Mouse (Mus musculus) erythroblast, adult 5-6 weeks (primary cell): ENCODE data around the gene Tpi1. TPM values are rescaled to one million over a fixed set of nuclear protein-coding genes. Genes with fewer than 3 reads are reported as not detected.

ENCODE experiments used
- ATAC-seq: replicated peaks from 2 replicates; pipeline ENCODE4 v1.8.0; 2016; ENCODE audit warnings: moderate number of reproducible peaks, mild to moderate bottlenecking, moderate TSS enrichment, inconsistent platforms; ENCODE audit not compliant: poor library complexity, low FRiP score, severe bottlenecking
- total RNA-seq, 2 experiments: library from RNA; stranded (forward) in 1 of 2; stranded (reverse) in 1 of 2; fragments of 150-400 nt in 1 of 2; fragments of 200-764, 138-1000 nt in 1 of 2; gene quantifications; 2 replicates each; pipeline versions ENCODE4 v1.2.3 to v1.2.4; 2015 to 2017; ENCODE audit warnings: low replicate concordance in 2 of 2

Tpi1 gene
- total RNA-seq (2015; ENCODE audit: low replicate concordance) (37.3 and 44.3 TPM in 2 replicates), total RNA-seq (2017; ENCODE audit: low replicate concordance) (30.0 and 31.0 TPM in 2 replicates)

GRCm38 (mm10) chr6:124813933-124814332, at the start of gene Tpi1:
Tpi1 (minus strand) TSS chr6:124814296.
- ATAC-seq, result peak; percentile 88

- no peak for ATAC-seq
These were observed 49.1 kb upstream of the Tpi1 start for GRCm38 (mm10) chr6:124863125-124863657.

GRCm38 (mm10) chr6:124862406-124863124, 48.5 kb upstream of the Tpi1 start:
- ATAC-seq, result no peak

DNA sequence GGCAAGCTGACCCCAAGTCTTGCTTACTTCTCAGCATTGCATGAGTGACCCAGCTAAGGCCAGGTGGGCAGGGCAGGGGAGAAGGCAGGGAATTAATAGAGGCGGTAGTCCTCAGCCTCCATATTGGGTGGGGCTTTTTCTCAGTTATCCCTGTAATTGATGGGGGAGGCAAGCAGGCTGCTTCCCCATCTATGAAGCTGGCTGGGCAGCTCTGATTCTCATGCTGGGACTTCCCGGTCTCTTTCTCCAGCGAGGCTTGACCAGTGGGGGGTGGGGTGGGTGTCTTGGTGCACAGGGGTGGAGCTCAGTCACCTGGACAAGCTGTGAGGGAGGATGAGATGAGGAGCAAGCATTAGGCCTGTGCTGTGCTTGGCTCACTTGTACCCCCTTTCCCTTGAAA, 47.7 kb upstream of the Tpi1 start:
- ATAC-seq, result no peak

DNA sequence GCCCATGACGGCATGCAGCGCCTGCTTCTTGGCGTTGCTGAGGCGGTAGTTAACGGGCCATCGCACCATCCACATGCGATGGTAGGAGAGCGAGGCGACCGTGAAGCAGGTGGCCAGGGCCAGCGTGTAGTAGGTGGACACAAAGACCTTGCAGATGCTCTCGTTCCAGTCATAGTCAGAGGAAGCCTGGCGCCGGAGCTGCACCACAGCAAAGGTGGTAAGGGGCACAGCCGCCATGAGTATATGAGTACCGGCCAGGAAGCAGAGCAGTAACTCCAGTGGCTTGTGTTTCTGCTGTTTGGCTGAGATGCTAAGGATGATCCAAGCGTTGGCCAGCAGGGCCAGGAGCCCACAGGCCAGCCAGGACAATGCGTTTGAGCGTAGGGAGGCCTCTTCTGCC, 47.2 kb upstream of the Tpi1 start:
- no peak for ATAC-seq

- ATAC-seq, result no peak
These were observed 46.4 kb upstream of the Tpi1 start for GRCm38 (mm10) chr6:124860511-124860910.

DNA sequence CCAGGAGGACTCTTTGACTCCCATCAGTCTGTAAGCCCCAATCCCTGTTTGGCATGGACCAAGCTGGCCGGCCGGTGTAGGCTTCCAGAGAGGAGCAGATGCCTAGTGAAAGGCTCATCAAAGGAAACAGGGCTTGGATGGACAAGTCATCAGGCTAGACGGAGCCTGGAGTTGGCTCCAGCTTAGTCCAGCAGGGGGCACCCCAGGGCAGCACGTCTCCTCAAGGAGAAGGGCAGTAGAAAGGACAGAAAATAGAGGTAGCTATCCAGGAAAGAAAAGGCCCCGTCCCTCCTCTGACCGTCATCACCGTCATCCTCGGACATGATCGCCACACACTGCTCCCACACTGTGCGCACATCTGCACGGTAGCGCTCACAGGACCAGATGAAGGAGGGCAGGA, 45.6 kb upstream of the Tpi1 start:
- peak; percentile 67; the same call in 1 of the 2 replicates for ATAC-seq

DNA sequence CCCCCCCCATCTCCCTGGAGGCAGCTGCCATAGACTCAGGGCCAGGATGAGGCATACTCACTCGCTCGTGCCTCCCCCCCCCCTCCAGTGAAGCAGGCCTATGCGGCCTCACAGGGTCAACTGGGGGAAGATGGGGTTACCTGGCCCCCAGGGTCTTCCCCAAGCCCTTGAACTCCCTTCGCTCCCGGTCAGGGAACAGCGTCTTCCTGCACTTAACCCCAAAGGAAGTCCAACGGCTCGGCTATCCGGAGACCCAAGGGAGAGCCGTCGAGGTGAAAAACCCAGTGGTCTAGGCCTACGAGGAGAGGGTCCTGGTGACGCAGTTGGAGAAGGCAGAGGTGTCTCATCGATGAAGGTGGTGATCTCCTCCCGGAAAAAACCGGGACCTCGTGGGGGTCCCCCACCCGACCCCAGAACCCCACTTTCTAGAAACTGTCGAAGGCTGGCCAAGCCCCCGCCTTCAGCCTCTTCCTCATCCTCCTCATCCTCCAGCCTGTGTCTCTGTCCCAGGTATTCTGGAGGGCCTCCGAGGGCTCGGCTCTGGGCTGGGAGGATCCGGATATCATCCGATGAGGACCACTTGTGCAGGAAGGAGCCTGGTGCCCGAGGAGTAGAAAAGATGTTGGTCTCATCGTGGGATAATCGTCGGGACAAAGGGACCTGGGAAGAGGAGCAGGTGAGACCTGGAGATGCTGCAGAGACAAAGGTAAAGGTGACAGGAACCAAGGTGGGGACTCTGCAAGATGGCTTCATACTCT, 44.6 kb upstream of the Tpi1 start:
- no peak for ATAC-seq

DNA sequence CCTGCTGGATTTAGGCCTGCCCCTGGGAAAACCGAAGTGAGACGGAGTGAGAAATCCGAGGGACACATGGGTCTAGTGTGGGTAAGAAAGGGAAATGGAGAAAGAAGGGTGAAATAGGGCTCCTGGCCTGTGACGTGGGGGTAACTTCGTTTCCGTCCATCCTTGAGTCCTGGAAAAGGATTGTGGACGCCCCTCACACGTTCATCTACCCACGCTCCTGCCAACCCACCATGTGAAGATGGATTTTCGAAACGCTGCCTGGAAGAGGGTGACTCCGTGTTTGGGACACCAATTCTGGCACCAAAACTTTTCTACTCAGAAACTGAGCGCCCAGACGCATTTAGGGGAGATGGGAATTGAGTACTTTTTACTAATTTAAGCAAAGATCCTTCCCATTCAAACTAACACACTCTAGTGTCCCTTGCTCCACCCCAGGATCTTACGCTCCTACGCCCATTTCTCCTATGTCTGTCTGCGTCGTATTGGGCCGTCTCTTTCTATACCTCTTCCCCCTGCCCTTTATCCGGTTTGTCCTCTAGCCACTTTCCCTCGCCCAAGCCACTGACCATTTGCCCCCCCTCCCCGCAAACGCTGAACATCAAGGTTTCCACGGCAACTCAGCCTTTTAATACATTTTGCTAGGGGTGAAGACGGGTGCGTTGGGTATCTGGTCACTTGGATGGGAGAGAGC, 43.9 kb upstream of the Tpi1 start:
- no peak for ATAC-seq

GRCm38 (mm10) chr6:124856916-124857839, 43.1 kb upstream of the Tpi1 start, which contains the start of gene P3h3:
P3h3 (minus strand) TSS chr6:124857752.
- ATAC-seq, result no peak

DNA sequence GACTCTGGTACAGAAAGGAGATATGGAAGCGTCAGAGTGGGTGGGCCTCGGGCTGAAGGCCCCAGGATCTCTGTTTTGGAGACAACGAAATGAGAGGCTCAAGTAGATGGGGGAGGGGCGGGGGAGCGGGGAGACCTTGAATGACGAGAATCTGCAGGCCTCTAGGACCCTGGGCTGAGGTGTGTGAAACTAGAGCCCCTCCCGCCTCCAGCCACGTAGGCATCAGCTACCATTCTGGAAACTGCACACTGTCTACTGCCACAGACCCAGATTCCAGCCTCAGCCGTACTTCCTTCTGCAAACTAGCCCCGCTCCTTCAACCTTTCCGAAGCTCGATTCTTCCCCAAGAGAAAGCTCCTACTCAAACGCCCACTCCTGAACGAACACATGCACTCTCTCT, 42.2 kb upstream of the Tpi1 start:
- ATAC-seq, result no peak

DNA sequence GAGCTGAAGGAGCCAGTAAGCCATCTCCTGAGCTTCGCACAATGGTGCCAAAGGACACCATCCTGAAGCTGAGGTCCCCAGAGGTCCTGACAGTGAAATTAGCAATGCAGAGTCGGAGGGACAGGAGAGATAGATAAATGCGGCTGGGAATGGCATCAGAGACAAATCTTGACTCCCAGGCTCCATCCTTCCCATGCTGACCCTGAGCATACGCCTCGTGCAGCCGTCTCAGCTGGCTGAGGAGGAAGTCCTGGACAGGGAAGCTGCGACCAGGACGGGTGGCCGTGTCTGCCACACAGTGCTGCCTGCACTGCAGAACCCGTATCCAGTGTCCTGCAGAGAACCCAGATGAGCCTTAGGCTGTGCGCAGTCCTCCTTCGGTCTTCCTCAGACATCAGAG, 40.6 kb upstream of the Tpi1 start:
- ATAC-seq, result no peak

DNA sequence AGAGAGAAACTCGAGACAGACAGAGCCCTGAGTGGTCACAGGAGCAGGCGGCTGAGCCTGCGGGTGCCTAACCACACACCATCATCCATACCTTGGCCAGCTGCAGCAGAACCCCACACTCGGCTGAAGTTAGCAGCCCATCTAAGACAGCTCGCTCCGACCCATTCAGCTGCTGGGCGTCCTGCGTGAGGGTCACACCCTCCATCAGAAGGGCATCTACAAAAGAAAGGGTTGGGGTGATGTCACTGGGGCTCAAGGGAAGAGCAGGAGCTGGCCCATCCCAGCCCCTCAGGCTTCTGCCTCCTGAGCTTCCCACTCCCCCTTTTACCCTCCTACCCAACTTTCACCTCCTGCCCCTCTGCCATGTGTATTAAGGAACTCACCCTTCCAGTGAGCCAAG, 36.4 kb upstream of the Tpi1 start:
- ATAC-seq, result no peak

DNA sequence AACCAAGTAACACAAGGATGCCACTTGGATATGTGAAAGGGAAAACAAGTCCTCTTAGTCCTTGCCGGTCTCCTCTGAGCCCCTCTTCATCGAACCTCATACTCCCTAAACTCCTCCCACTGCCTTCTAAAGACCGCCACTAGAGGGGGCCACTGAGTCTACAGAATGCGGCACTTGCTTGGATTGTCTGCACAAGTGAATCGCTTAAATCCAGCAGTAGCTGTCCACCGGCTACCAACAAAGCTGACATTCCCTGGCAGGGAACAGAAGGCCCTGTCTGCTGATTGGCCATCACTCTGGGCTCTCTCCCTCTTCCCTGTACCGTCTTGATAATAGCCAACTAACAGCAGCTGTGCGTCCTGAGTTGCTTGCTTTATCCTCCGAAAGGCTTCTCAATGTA, 33.2 kb upstream of the Tpi1 start:
- peak; percentile 79 for ATAC-seq

DNA sequence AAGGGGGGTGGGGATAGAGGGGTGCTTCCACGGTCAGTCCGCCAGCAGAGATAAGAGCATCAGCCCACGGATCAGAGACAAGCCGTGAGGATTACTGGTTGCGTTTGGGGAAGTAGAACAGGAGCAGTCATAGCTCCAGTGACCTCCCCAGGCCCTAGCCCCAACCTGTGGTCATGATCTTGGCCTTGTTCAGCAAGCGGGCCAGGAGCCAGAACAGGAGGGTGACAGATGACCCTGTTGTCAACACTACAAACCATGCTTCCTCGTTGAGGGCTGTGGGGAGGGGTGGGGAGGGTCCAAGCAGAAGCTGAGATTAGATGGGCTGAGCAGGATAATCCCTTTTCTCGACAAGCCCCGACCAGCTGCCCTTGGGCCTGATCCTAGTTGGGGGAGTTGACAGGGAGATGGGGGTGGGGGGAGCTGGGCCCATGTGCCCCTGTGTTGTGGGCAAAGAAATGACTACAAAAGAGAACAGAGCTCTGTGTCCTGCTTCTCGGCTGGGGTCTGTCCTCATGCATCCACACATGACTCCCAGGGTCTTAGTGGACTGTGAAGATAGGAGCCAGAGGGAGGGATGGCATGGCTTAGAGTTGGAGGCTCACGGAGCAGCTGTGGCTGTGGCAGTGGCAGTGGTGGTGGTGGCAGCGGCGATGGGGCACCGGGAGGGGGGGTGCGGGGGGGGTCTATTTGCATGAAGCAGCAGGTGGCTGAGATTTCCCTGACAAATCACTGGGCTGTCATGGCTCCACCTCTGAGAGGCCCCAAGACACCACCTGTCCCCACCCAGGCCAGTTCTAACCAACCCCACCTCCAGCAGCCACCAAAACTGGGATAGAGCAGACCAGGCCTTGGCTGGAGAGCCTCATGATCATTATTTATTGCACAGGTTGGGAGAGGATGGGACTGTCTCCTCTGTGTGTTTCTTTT, 26.4 kb upstream of the Tpi1 start, which contains the start of gene Gnb3:
TSS of gene Gnb3 (minus strand) at position 35 of the 927 bp plus-strand sequence.
- ATAC-seq, result no peak

DNA sequence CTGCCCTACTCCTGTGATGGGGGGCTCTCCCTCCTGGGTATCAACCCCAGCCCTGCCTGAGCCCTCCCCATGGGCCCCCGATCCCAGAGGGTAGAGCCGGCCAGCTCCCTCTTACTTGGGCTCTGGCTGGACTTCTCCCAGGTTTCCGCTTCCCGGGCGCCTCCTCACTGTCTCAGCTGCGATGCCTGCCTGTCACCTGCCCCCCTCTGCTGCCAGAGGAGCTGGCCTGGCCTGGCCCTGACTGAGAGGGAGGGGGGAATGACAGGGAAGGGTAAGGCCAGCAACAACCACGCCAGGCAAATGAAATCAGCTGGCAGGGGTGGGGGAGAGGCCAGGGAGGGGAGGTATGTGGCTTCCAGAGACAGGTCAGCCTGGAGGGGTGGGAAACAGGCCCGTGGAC, 25.7 kb upstream of the Tpi1 start:
- ATAC-seq, result no peak

GRCm38 (mm10) chr6:124836411-124836810, 22.3 kb upstream of the Tpi1 start:
- ATAC-seq, result no peak

GRCm38 (mm10) chr6:124835531-124835930, 21.4 kb upstream of the Tpi1 start:
- ATAC-seq, result no peak
